Mouse (Mus musculus) neural tube, postnatal 0 days (tissue): Measurements from ENCODE around the gene Vmn1r7. TPM values are rescaled to one million over a fixed set of nuclear protein-coding genes. Genes with fewer than 3 reads are reported as not detected.

Source experiments
- polyA plus RNA-seq: library from polyadenylated mRNA; unstranded; fragments of >200 nt; fragmentation: Nextera tagmentation; extraction: Ambion mirVana; gene quantifications from 2 replicates; pipeline ENCODE4 v1.2.1, GENCODE M21; 2015

Vmn1r7 gene
- not detected in 2 replicates for polyA plus RNA-seq

DNA sequence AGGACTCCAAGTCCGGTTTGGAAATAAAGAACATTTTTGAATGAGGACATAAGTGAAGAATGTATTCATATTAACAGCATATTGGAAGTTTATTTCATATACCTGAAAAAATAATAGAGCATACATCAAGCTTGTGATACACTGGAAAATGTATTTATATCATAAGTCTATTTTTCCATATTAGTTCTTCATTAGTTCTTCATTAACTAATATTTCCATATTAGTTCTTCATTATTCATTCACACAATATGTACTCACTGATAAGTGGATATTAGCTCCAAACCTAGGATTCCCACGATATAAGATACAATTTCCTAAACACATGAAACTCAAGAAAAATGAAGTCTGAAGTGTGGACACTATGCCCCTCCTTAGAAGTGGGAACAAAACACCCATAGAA, at the start of gene Vmn1r7:
Vmn1r7 (minus strand) TSS at position 101 of the 400 bp plus-strand sequence.

DNA sequence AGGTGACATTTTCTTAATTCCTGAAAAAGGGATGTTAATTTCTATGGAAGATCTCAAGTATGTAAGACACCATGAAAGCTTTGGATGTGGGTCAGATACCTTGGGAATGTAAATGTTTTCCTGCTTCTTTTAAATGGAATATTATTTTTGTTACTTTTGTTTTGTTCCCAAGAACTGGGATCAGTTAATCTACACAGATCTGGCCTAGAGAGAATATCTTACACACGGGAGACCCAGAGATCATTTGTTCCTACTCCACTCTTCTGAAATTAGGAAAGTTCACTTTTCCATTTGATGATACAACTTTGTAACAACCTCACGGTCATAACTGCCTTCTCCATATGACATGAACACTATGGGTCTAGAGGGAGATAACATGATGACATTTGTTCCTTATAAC, 41.4 kb upstream of the Vmn1r7 start, which contains the start of gene Vmn1r9:
Vmn1r9 (plus strand) TSS at position 301 of the 400 bp plus-strand sequence.

GRCm38 (mm10) chr6:57031984-57032383, 6.9 kb upstream of the Vmn1r7 start, which contains the start of gene Vmn1r8:
Vmn1r8 (plus strand) TSS chr6:57032284.

GRCm38 (mm10) chr6:56996943-56997342, 28.2 kb downstream of the Vmn1r7 start, which contains the start of gene Vmn1r6:
Vmn1r6 (plus strand) TSS chr6:56997243.

Other genes with a start within 250 kb of the Vmn1r7 start
- gene Kbtbd2, start 227.5 kb downstream of the Vmn1r7 start, polyA plus RNA-seq: 18.2 and 20.2 TPM in 2 replicates
- gene Fkbp9, start 193.3 kb downstream of the Vmn1r7 start, polyA plus RNA-seq: 44.7 and 46.4 TPM in 2 replicates
- 136 and 147 TPM in 2 replicates for gene Nt5c3, start 101.4 kb downstream of the Vmn1r7 start, polyA plus RNA-seq
- gene Vmn1r4, start 101.3 kb downstream of the Vmn1r7 start, polyA plus RNA-seq: 0.43 and 0.45 TPM in 2 replicates
- gene Vmn1r5, start 55.1 kb downstream of the Vmn1r7 start, polyA plus RNA-seq: not detected in 2 replicates
- gene Vmn1r6, start 28.1 kb downstream of the Vmn1r7 start, polyA plus RNA-seq: not detected in 2 replicates
- not detected in 2 replicates for gene Vmn1r8, start 7.0 kb upstream of the Vmn1r7 start, polyA plus RNA-seq
- gene Vmn1r9, start 41.5 kb upstream of the Vmn1r7 start, polyA plus RNA-seq: not detected in 2 replicates
- not detected in 2 replicates for gene Vmn1r10, start 84.1 kb upstream of the Vmn1r7 start, polyA plus RNA-seq
- not detected in 2 replicates for gene Vmn1r11, start 108.1 kb upstream of the Vmn1r7 start, polyA plus RNA-seq
- not detected in 2 replicates for gene Vmn1r12, start 131.6 kb upstream of the Vmn1r7 start, polyA plus RNA-seq
- not detected in 2 replicates for gene Vmn1r13, start 178.0 kb upstream of the Vmn1r7 start, polyA plus RNA-seq
- not detected in 2 replicates for gene Vmn1r14, start 206.4 kb upstream of the Vmn1r7 start, polyA plus RNA-seq
- gene Vmn1r15, start 232.6 kb upstream of the Vmn1r7 start, polyA plus RNA-seq: not detected in 2 replicates